Mouse (Mus musculus) cortical plate, adult 2 months (tissue): ENCODE results near the gene Hivep3. TPM values are rescaled to one million over a fixed set of nuclear protein-coding genes. Genes with fewer than 3 reads are reported as not detected.

ENCODE experiments used
- H3K27ac ChIP-seq: fragments of 200-500 bp; 2 replicates; pipeline ENCODE4 v1.5.1; 2012; ENCODE audit warnings: low read length, control low read depth, inconsistent platforms; ENCODE audit not compliant: insufficient read depth
- H3K4me1 ChIP-seq: fragments of 200-500 bp; 2 replicates; pipeline ENCODE4 v1.6.1; 2011; ENCODE audit warnings: low read length; ENCODE audit not compliant: control insufficient read depth, insufficient read depth
- H3K4me3 ChIP-seq: fragments of 200-500 bp; 2 replicates; pipeline ENCODE4 v1.5.1; 2011; ENCODE audit warnings: mild to moderate bottlenecking, low read length, control low read depth; ENCODE audit not compliant: insufficient read depth
- CTCF ChIP-seq: fragments of 200-500 bp; IDR thresholded peaks from 2 replicates; pipeline ENCODE4 v1.5.1; 2011; ENCODE audit warnings: mild to moderate bottlenecking, control low read depth, low read length; ENCODE audit not compliant: insufficient read depth; ENCODE audit errors: extremely low read depth
- POLR2A ChIP-seq: fragments of 200-500 bp; IDR thresholded peaks from 2 replicates; pipeline ENCODE4 v1.6.1; 2011; ENCODE audit warnings: mild to moderate bottlenecking, low read length, control low read depth; ENCODE audit not compliant: insufficient read depth; ENCODE audit errors: extremely low read depth
- polyA plus RNA-seq: library from polyadenylated mRNA; depleted of rRNA; stranded (reverse); fragments of >200 nt; gene quantifications from 2 replicates; pipeline ENCODE4 v1.2.3, GENCODE M21; 2012

The Hivep3 gene
- polyA plus RNA-seq, 1 experiment: 48.9 TPM

- no peak for TF ChIP-seq POLR2A
- no peak for TF ChIP-seq CTCF
- H3K4me1 ChIP-seq: peaks cover 12% of the 10 kb centered on the region
- H3K27ac ChIP-seq: no peak overlapping the region
- no peak overlapping the region for H3K4me3 ChIP-seq
Measured at GRCm38 (mm10) chr4:119896572-119896971, 163.0 kb downstream of the Hivep3 start.

DNA sequence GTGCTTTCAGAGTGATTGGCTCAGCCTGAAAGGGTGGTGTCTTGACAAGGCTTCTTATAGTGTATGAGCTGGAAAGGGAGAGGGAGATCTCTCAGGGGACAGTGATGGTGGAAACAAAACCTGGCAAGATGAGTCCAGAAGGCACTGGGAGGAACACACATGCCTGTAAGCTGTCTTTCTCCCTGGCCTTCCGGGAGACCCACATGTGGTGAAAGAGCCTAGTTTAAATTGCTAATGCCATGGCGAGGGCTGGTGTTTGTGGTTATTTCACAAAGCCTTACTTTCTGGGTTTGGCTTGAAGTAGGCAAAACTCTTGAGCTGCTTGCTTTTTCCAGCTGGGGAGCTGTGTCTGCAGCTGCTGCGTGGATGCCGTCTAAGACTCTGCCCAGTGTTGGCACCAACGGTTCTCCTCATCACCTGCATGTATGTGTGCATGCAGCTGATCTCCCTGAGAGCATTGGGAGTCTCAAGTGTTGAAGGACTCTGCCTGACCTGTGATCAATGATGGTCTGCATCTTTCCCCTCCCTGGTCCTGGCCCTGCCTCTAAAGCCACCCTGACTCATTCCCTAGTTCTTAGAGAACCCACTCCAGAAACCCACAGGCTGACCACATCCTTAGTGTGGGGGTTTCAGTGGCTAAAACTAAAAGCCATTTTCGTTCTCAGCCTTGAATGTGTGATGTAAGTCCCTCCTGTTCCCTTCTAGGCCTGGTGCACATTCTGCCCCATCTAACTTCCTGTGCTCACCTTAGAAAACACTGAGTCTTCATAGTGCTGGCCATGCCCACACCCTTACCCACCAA lies 163.7 kb downstream of the Hivep3 start:
- H3K4me1 ChIP-seq: peaks cover 14% of the 10 kb centered on the region
- TF ChIP-seq POLR2A (no peak), CTCF (no peak)
- H3K27ac ChIP-seq: no peak overlapping the region
- no peak overlapping the region for H3K4me3 ChIP-seq

- H3K27ac ChIP-seq: no peak overlapping the region
- TF ChIP-seq CTCF (no peak), POLR2A (no peak)
- peaks cover 9% of the 10 kb centered on the region for H3K4me1 ChIP-seq
- H3K4me3 ChIP-seq: no peak overlapping the region
Measured at GRCm38 (mm10) chr4:119901556-119902491, 168.2 kb downstream of the Hivep3 start.

GRCm38 (mm10) chr4:119903328-119903727 lies 169.7 kb downstream of the Hivep3 start:
- no peak overlapping the region for H3K4me3 ChIP-seq
- H3K27ac ChIP-seq: no peak overlapping the region

GRCm38 (mm10) chr4:119903806-119904205 lies 170.2 kb downstream of the Hivep3 start:
- TF ChIP-seq CTCF: no peak
- TF ChIP-seq POLR2A: no peak
- Histone ChIP-seq H3K4me1 (peaks cover 11% of the 10 kb centered on the region), H3K27ac (no peak overlapping the region), H3K4me3 (no peak overlapping the region)

More at GRCm38 (mm10) chr4:119903328-119903727, 169.7 kb downstream of the Hivep3 start:
- no peak for TF ChIP-seq CTCF
- no peak for TF ChIP-seq POLR2A
- H3K4me1 ChIP-seq: peaks cover 9% of the 10 kb centered on the region

- H3K27ac ChIP-seq: no peak overlapping the region
- peaks cover 11% of the 10 kb centered on the region for H3K4me1 ChIP-seq
- TF ChIP-seq CTCF (no peak), POLR2A (no peak)
- H3K4me3 ChIP-seq: no peak overlapping the region
Measured at GRCm38 (mm10) chr4:119904296-119904695, 170.7 kb downstream of the Hivep3 start.

DNA sequence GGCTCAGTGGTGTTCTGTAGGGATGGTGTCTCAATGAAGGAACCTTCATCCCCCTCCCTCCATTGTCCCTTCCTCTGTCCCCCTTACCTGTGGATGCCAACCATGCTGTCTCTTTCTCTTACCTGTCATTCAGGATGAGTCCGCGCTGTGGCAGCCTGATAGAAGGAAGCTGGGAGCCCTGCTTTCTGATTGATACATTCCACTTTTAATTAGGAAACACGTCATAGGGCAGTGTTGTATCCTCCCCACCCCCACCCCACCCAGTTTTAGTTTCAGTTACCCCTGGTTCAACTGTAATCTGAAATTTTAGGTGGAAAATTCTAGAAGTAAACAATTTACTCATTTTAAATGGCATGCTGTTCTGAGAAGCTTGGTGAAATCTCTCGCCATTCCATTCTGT lies 173.5 kb downstream of the Hivep3 start:
- no peak overlapping the region for H3K27ac ChIP-seq
- no peak overlapping the region for H3K4me3 ChIP-seq
- TF ChIP-seq POLR2A: no peak
- TF ChIP-seq CTCF: no peak
- H3K4me1 ChIP-seq: peaks cover 11% of the 10 kb centered on the region

- peaks cover 3% of the 10 kb centered on the region; the same call in 1 of the 2 replicates for H3K4me1 ChIP-seq
- TF ChIP-seq POLR2A: no peak
- no peak for TF ChIP-seq CTCF
- no peak overlapping the region for H3K4me3 ChIP-seq
- 0 out of 2 replicates have a peak overlapping the region, but pooled peaks have one; percentile 34 for H3K27ac ChIP-seq
Measured at GRCm38 (mm10) chr4:119911071-119911904, 177.7 kb downstream of the Hivep3 start.

GRCm38 (mm10) chr4:119912216-119912615 lies 178.6 kb downstream of the Hivep3 start:
- no peak overlapping the region for H3K27ac ChIP-seq

More at GRCm38 (mm10) chr4:119912216-119912615, 178.6 kb downstream of the Hivep3 start:
- H3K4me1 ChIP-seq: peaks cover 3% of the 10 kb centered on the region; the same call in 1 of the 2 replicates
- no peak overlapping the region for H3K4me3 ChIP-seq
- TF ChIP-seq CTCF (no peak), POLR2A (no peak)
